Mouse (Mus musculus) erythroblast, embryonic 14.5 days (primary cell): ENCODE results near the gene Slc22a6.

Experiments
- GATA1 ChIP-seq: IDR thresholded peaks from 2 replicates; pipeline ENCODE4 v1.6.1; 2012; ENCODE audit warnings: low read length, inconsistent platforms, mixed read lengths
- TAL1 ChIP-seq: IDR thresholded peaks from 3 replicates; pipeline ENCODE4 v1.6.1; 2012; ENCODE audit warnings: low read length, inconsistent platforms, mixed read lengths

DNA sequence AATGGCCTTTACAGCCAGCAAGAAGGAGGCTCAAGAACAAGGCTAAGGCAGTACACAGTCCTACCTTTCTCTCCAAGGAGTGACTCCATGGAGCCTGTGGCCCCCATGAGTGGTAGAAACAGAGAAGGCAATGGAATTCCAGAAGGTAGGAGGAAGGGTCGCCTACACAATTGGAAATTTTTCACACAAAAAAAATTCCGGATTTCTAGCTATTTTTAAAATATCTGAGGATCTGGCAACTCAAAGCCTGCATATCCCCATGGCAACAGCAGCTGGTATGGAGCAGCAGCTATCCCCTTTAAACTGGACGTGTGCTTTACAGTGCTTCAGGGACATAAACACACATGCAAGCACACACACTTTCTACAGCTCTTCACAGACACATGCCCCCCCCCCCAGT is 31.5 kb upstream of the Slc22a6 start:
- TF ChIP-seq GATA1 (no peak), TAL1 (no peak)
